25 mouse cellular contexts compared by ENCODE assay signal in the genomic region with DNA sequence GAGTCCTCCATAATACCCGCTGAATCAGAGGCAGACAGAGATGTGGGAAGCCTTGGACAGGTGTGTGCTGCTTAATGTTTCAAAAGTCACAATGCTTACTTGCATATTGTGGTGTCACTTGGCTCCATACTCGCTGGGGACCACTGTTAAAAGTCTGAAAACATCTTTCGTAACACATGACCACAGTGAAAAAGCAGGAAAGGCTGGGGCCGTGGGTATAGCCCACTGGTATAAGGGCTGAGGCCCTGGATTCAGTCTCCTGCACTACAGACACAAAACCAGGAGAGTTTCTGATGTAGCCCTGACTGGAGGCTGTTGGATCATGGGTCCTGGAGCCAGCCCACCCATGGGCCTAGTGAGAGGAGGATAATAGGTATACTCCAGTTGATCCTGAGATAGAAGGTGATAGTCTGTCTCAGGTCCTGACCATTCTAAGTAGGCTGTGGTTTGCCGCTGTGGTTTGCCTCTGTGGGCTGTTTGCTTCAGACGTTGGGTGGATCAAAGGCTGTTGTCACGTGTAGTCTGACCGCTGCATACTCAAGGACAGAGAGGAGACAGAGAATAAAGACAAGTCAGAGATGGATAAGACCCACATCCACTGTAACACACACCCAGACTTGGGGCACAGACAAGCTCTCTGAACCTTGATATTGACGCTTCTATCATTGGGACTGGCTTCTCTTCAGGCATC. TPM values are rescaled to one million over a fixed set of nuclear protein-coding genes. Genes with fewer than 3 reads are reported as not detected.
DNase-seq lines count a peak whose midpoint lies in the region; ATAC-seq lines count a peak whose summit lies in the region.
"Had no signal": no experiment of that assay in that cellular context is flagged by ENCODE, and none has a peak within 500 bp of the region (broad histone marks: within the 10 kb centered on the region; RNA-seq: fewer than 3 reads in every experiment).

No protein-coding gene starts in this region.

- peak; percentile 4 to 29; a peak in 1 of 4 replicates for ATAC-seq in hematopoietic stem cell, adult 5-6 weeks (replicated peaks in 1 of 2; ENCODE audit: insufficient read depth in 1 of 2, low FRiP score in 2 of 2, low TSS enrichment in 1 of 2, low read depth in 1 of 2, poor library complexity in 2 of 2, severe bottlenecking in 2 of 2)
- ATAC-seq in monocyte, adult 5-6 weeks (replicated peaks; ENCODE audit: insufficient number of reproducible peaks, low FRiP score, low TSS enrichment, poor library complexity, severe bottlenecking) = no peak
- ATAC-seq: forebrain, embryonic 14.5 days; hindbrain, embryonic 16.5 days; intestine, postnatal 0 days; midbrain, embryonic 15.5 days had no signal

- peak; percentile 38 for DNase-seq in adrenal gland, adult 2 months
- DNase-seq in adrenal gland, postnatal 25 days = no peak
- DNase-seq in T-cell, adult 2 months (ENCODE audit: low spot score) = peak; percentile 15
- DNase-seq in cerebellum, adult 9-10 months = no peak
- DNase-seq in kidney, postnatal 14 days = no peak
- DNase-seq: cerebellum, adult 2 months; cerebellum, postnatal 36 days; layer of hippocampus, adult 9-11 months; left cerebral cortex, postnatal 4 days; lung, postnatal 36 days; right cerebral cortex, adult 18-20 months; thymus, adult 2 months had no signal

RNA-seq across cellular contexts. Expression of gene 4930438A08Rik, which starts 15.5 kb away (rescaled TPM):
- total RNA-seq in adrenal gland, adult 2 months (2021) = not detected
- polyA plus RNA-seq in adrenal gland, adult 2 months (2012; rRNA removed) = 0.06 TPM in 1 of 2 replicates, not detected in the other
- not detected in 2 replicates for total RNA-seq in adrenal gland, postnatal 25 days (2021)
- 2.7 and 10.8 TPM in 2 replicates for total RNA-seq in hematopoietic stem cell, adult 5-6 weeks (2017)
- total RNA-seq in monocyte, adult 5-6 weeks (2017) = not detected in 3 replicates
- total RNA-seq: gastrocnemius, adult 8-10 months; left cerebral cortex, adult 18-20 months; left cerebral cortex, postnatal 4 days had no signal
- polyA plus RNA-seq: cerebellum, adult 2 months; forebrain, embryonic 14.5 days; frontal cortex, adult 2 months; heart, embryonic 11.5 days; heart, postnatal 0 days; intestine, postnatal 0 days; kidney, embryonic 16.5 days; midbrain, embryonic 15.5 days; neural tube, embryonic 14.5 days had no signal

RNA-seq across cellular contexts. Expression of gene Zfp692, which starts 16.7 kb away (rescaled TPM):
- total RNA-seq in adrenal gland, adult 2 months (2021) = 10 to 100 TPM; 10.5 to 11.7 TPM
- 23.3 and 25.7 TPM in 2 replicates for polyA plus RNA-seq in adrenal gland, adult 2 months (2012; rRNA removed)
- total RNA-seq in adrenal gland, postnatal 25 days (2021) = 14.4 and 17.3 TPM in 2 replicates
- total RNA-seq in hematopoietic stem cell, adult 5-6 weeks (2017) = 16.2 and 23.3 TPM in 2 replicates
- total RNA-seq in monocyte, adult 5-6 weeks (2017) = 8.4 to 17.0 TPM (median 9.2 TPM) in 3 replicates

RNA-seq across cellular contexts. Expression of gene Zfp672, which starts 40.0 kb away (rescaled TPM):
- total RNA-seq in adrenal gland, adult 2 months (2021) = 10 to 100 TPM; 43.6 to 51.2 TPM
- polyA plus RNA-seq in adrenal gland, adult 2 months (2012; rRNA removed) = 59.3 and 59.9 TPM in 2 replicates
- 53.1 and 53.4 TPM in 2 replicates for total RNA-seq in adrenal gland, postnatal 25 days (2021)
- total RNA-seq in hematopoietic stem cell, adult 5-6 weeks (2017) = 34.0 and 54.5 TPM in 2 replicates
- 33.9 to 39.8 TPM (median 36.0 TPM) in 3 replicates for total RNA-seq in monocyte, adult 5-6 weeks (2017)

RNA-seq across cellular contexts. Expression of gene Sh3bp5l, which starts 40.4 kb away (rescaled TPM):
- total RNA-seq in adrenal gland, adult 2 months (2021) = 10 to 100 TPM; 24.3 to 54.5 TPM
- 49.6 and 49.7 TPM in 2 replicates for polyA plus RNA-seq in adrenal gland, adult 2 months (2012; rRNA removed)
- 41.7 and 64.5 TPM in 2 replicates for total RNA-seq in adrenal gland, postnatal 25 days (2021)
- total RNA-seq in hematopoietic stem cell, adult 5-6 weeks (2017) = 35.5 and 36.7 TPM in 2 replicates
- total RNA-seq in monocyte, adult 5-6 weeks (2017) = 21.3 to 28.1 TPM (median 21.4 TPM) in 3 replicates

Comparison
In these comparisons a context has a peak if more than half of its experiments do, and no peak if none do; other contexts are left out.
1. DNase-seq: peak in adrenal gland, adult 2 months (single experiment) and T-cell, adult 2 months (single experiment); none in adrenal gland, postnatal 25 days (single experiment), cerebellum, adult 9-10 months (single experiment) and kidney, postnatal 14 days (single experiment).